Mouse (Mus musculus): ENCODE data around the gene Syt7.

Syt7 gene

GRCm38 (mm10) chr19:10389391-10390098, 655 bp downstream of the Syt7 start:
- DNase-seq = peak; percentile 53 to 68

GRCm38 (mm10) chr19:10390099-10390680, 1.3 kb downstream of the Syt7 start:
- peak; percentile 62 to 69 for DNase-seq

- no peak for DNase-seq
These were observed 2.1 kb downstream of the Syt7 start for GRCm38 (mm10) chr19:10391028-10391427.

GRCm38 (mm10) chr19:10391995-10392394, 3.1 kb downstream of the Syt7 start:
- DNase-seq = peak; percentile 62 to 67

- peak; percentile 62 for DNase-seq
These were observed 4.6 kb downstream of the Syt7 start for GRCm38 (mm10) chr19:10393471-10393870.

GRCm38 (mm10) chr19:10393874-10394500, 5.1 kb downstream of the Syt7 start:
- no peak for DNase-seq

- DNase-seq = peak; percentile 83 to 86
These were observed 6.3 kb downstream of the Syt7 start for GRCm38 (mm10) chr19:10395174-10395573.

GRCm38 (mm10) chr19:10396962-10397361, 8.1 kb downstream of the Syt7 start:
- DNase-seq = no peak

- peak; percentile 54 to 62 for DNase-seq
These were observed 8.7 kb downstream of the Syt7 start for GRCm38 (mm10) chr19:10397479-10398153.

- no peak for DNase-seq
These were observed 9.4 kb downstream of the Syt7 start for GRCm38 (mm10) chr19:10398296-10398695.

GRCm38 (mm10) chr19:10402771-10403494, 14.0 kb downstream of the Syt7 start:
- peak; percentile 88 for DNase-seq

GRCm38 (mm10) chr19:10403593-10404380, 14.9 kb downstream of the Syt7 start:
- peak in 1 of 2 experiments; percentile 46 for DNase-seq

- peak; percentile 60 to 68 for DNase-seq
These were observed 15.5 kb downstream of the Syt7 start for GRCm38 (mm10) chr19:10404424-10404823.

GRCm38 (mm10) chr19:10404911-10405310, 16.0 kb downstream of the Syt7 start:
- DNase-seq = peak; percentile 36 to 52

GRCm38 (mm10) chr19:10413701-10414242, 24.9 kb downstream of the Syt7 start:
- peak; percentile 68 to 81 for DNase-seq

- DNase-seq = no peak
These were observed 26.6 kb downstream of the Syt7 start for GRCm38 (mm10) chr19:10415508-10415907.

GRCm38 (mm10) chr19:10416889-10417288, 28.0 kb downstream of the Syt7 start:
- peak; percentile 88 to 92 for DNase-seq

GRCm38 (mm10) chr19:10417436-10417835, 28.5 kb downstream of the Syt7 start:
- DNase-seq = peak; percentile 98 to 99

GRCm38 (mm10) chr19:10421986-10422976, 33.4 kb downstream of the Syt7 start:
- peak in 1 of 2 experiments; percentile 50 for DNase-seq

GRCm38 (mm10) chr19:10424751-10425150, 35.9 kb downstream of the Syt7 start:
- DNase-seq = no peak

Data from cerebellum, postnatal 10 days (tissue).